Mouse (Mus musculus) gastrocnemius, adult 2 months (tissue): ENCODE results near the gene Col4a4. TPM values are rescaled to one million over a fixed set of nuclear protein-coding genes. Genes with fewer than 3 reads are reported as not detected.

ENCODE experiments used
- DNase-seq: peaks from one replicate; pipeline ENCODE4 v3.0.0; 2022
- H3K27ac ChIP-seq: fragments of 200-600 bp; 2 replicates; pipeline ENCODE4 v1.8.1; 2022; ENCODE audit warnings: mild to moderate bottlenecking
- H3K4me3 ChIP-seq: fragments of 200-600 bp; 2 replicates; pipeline ENCODE4 v1.8.1; 2022; ENCODE audit warnings: mild to moderate bottlenecking, moderate library complexity
- CTCF ChIP-seq: fragments of 200-600 bp; IDR thresholded peaks from 2 replicates; pipeline ENCODE4 v1.8.1; 2022; ENCODE audit warnings: antibody characterized with exemption, mild to moderate bottlenecking, moderate library complexity
- intact Hi-C: fragments of 180-260 bp; cut with DNase I; formaldehyde crosslinking; loops from one replicate; pipeline ENCODE4 v1.15.1; 2025
- total RNA-seq, 2 experiments: library from RNA; stranded (reverse); gene quantifications; 2 replicates each; pipeline ENCODE4 v1.2.3; 2021

Gene Col4a4
- total RNA-seq, 2 experiments from 2014 or later: 1.1 to 1.6 TPM

DNA sequence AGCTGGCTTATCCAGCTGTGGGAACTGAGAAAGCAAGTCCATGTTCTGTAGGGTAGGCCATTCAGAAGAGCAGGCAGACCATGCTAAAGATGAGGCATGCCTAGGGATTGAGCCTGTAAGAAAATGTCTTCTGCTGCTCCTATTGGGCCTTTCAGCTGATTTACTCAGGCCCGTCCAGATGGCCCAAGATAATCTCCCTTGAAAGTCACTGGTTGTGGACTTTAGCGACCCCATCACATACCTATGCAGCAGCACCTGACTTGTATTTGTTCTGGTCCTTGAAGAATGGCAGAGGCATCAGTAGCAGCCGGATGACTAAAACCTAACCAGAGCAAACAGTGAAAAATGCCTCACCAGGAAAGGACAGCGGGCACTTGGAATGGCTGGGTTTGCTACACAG is 171.0 kb downstream of the Col4a4 start:
- TF ChIP-seq CTCF: no peak
- no peak for DNase-seq
- Histone ChIP-seq H3K27ac (no peak overlapping the region), H3K4me3 (no peak overlapping the region)
- intact Hi-C loops: no loop called here

DNA sequence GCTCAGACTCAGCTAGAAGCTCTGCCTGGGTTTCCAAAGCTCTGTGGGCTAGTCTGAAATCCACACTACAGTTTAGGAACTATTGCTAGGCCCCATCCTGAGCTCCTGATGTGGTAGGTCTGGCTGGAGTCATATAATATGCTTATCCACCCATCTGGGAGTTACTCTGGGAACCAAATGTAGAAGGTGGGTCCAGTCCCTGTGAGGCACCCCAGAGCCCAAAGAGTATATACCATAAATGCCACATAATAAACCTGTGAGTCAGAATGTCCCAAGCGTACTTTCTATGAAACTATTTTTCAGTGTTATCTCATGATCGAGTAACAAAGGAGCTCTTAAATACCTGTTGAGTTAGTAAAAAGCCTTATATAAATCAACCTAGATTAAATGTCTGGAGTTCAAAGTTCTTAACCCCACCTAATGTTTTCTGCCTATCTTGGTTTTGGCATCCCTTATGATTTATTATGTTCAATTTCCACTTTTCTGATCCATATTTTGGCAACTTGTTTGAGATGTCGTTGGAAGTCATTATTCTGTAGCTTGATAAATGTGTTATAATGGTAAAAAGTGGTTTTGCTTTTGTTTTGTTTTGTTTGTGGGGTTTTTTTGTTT is 172.1 kb downstream of the Col4a4 start:
- Histone ChIP-seq H3K27ac (no peak overlapping the region), H3K4me3 (no peak overlapping the region)
- no peak for DNase-seq
- TF ChIP-seq CTCF: no peak
- intact Hi-C loops: no loop called here

- intact Hi-C loops: no loop called here
These were observed 174.6 kb downstream of the Col4a4 start for GRCm38 (mm10) chr1:82412085-82412484.

DNA sequence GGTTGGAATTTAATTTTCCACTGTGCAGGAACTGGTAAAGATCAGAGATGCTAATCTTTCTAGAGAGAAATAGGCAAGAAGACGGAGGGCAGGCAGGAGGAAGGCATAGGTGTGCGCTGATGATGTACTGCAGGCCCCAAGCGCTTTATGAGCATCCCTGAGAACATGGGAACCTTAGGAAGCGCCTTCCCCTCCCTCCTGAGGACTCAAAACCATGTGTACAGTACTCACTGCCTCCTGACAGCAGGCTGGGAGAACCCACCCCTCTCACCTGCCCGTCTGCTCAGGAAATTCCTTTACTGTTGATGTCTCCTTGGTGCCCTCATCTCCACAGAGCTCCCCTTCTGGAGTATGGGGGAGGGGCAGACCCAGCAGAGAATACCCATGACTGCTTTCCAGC is 175.1 kb downstream of the Col4a4 start:
- no peak for DNase-seq
- H3K4me3 ChIP-seq: no peak overlapping the region
- no peak for TF ChIP-seq CTCF
- intact Hi-C loops: no loop called here
- H3K27ac ChIP-seq: peak overlapping the region; percentile 70

More at GRCm38 (mm10) chr1:82412085-82412484, 174.6 kb downstream of the Col4a4 start:
- no peak overlapping the region for H3K4me3 ChIP-seq
- TF ChIP-seq CTCF: no peak
- DNase-seq: no peak
- H3K27ac ChIP-seq: peak overlapping the region; percentile 70

DNA sequence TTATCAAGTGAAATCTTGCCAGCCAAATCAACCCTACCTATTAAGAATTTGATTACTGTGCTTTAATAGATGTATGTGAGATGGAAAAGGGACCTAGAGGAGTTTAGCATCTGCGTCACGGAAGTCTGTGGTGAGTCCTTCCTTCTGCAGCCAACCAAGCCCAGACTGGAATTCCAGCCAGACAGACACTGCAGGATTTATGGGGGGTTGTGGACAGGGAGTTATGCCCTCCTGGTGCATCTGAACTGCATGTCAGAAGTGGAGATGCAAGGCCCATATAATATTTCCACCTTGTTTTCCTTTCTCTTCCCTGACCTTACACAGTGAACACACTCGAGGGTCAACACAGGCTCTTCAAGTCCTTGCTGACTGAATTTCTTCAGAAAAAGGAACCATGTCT is 176.1 kb downstream of the Col4a4 start:
- intact Hi-C loops: no loop called here
- Histone ChIP-seq H3K4me3 (no peak overlapping the region), H3K27ac (peak overlapping the region; percentile 6; the same call in 1 of the 2 replicates)
- no peak for TF ChIP-seq CTCF
- no peak for DNase-seq

DNA sequence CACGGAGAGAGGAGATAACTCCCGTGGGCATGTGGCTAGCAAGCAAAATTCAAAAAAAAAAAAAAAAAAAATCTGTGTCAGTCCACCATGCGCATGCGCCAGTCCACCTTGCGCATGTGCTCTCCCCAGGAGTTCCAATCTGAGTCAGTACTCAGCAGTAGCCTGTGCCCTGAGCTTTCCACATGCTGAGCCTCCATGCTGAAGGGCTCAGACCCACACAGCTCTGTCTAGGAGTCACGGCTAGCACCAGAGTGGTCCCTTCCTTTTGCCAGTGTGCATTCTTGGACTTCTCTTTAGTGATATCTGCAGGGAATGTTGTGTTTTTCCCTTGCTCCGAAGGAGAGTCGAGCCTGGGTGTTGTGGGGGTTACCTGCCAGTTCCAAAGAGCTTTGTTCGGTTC is 177.4 kb downstream of the Col4a4 start:
- intact Hi-C loops: no loop called here
- no peak for DNase-seq
- H3K4me3 ChIP-seq: no peak overlapping the region
- TF ChIP-seq CTCF: no peak
- no peak overlapping the region for H3K27ac ChIP-seq

GRCm38 (mm10) chr1:82407786-82408185 is 178.9 kb downstream of the Col4a4 start:
- DNase-seq: no peak
- Histone ChIP-seq H3K27ac (no peak overlapping the region), H3K4me3 (no peak overlapping the region)
- intact Hi-C loops: no loop called here
- TF ChIP-seq CTCF: no peak

Other genes starting within 250 kb of the Col4a4 start
- gene Col4a3, start 72 bp upstream of the Col4a4 start, total RNA-seq: 1 to 10 TPM in 1 of 2 experiments, under 1 TPM in 1; 0.67 to 1.2 TPM
- gene Mff, start 138.0 kb upstream of the Col4a4 start, total RNA-seq: 100 to 1,000 TPM; 138 to 144 TPM
- not detected for gene Tm4sf20, start 181.6 kb upstream of the Col4a4 start, total RNA-seq
- gene Gm47791, start 184.4 kb upstream of the Col4a4 start, total RNA-seq: not detected